Mouse (Mus musculus) kidney, postnatal 4 days (tissue): ENCODE measurements at regions not wholly inside any gene's neighbourhood (a gene's known extent, or its start where the extent isn't known, plus 50 kb on each side); places are given as distances from the start of the nearest gene placed in this dataset.

ENCODE experiments used
- DNase-seq, 2 experiments: peaks; one replicate each; pipeline ENCODE4 v3.0.0; 2021; ENCODE audit warnings: mixed read lengths in 2 of 2

- no peak for DNase-seq
Observed at GRCm38 (mm10) chr10:117443426-117444350, 63.9 kb upstream of the Cpsf6 start.

DNA sequence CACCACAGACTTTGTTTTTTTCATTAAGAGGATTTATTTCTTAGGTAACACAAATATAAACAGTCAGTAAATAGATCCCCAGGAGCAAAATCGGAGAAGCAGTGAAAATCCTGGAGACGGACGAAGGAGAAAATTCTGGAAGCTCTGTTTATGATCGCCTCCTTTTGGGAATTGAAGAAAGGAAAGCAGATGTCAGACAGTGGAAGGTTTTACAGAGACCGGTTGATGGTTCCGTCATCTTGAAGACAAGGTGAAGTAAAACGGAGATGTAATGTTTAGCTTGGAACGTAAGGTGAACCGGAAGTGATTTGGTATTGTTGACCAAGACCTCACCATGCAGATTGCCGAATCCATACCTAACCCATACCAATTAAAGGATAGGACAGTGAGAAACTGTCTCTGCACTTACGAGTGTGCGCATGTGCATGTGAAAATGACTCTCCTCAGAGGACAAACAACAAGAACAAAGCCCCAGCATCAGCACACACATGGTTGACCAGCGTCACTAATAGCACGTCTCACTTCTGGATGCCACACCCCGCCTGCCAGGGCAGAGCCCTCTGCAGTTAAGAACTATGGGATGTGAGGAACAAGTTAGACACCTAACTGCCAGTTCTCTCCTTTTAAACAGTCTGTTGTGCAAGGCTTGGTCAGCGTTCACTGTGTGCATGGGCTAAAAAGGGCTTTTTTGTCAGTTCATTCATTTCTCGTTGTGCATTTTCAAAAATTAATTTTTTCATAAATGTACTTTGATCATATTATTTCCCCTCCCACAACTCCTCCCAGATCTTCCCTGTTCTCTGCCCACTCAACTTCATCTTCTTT, 62.4 kb upstream of the Cpsf6 start:
- DNase-seq, result no peak

- no peak for DNase-seq
Observed at GRCm38 (mm10) chr10:117441121-117441978, 61.5 kb upstream of the Cpsf6 start.

GRCm38 (mm10) chr10:117440225-117440976, 60.6 kb upstream of the Cpsf6 start:
- DNase-seq, result no peak

- no peak for DNase-seq
Observed at GRCm38 (mm10) chr10:117439206-117440110, 59.6 kb upstream of the Cpsf6 start.

GRCm38 (mm10) chr10:117438614-117439193, 58.9 kb upstream of the Cpsf6 start:
- no peak for DNase-seq

GRCm38 (mm10) chr10:117437970-117438369, 58.2 kb upstream of the Cpsf6 start:
- DNase-seq, result no peak

DNA sequence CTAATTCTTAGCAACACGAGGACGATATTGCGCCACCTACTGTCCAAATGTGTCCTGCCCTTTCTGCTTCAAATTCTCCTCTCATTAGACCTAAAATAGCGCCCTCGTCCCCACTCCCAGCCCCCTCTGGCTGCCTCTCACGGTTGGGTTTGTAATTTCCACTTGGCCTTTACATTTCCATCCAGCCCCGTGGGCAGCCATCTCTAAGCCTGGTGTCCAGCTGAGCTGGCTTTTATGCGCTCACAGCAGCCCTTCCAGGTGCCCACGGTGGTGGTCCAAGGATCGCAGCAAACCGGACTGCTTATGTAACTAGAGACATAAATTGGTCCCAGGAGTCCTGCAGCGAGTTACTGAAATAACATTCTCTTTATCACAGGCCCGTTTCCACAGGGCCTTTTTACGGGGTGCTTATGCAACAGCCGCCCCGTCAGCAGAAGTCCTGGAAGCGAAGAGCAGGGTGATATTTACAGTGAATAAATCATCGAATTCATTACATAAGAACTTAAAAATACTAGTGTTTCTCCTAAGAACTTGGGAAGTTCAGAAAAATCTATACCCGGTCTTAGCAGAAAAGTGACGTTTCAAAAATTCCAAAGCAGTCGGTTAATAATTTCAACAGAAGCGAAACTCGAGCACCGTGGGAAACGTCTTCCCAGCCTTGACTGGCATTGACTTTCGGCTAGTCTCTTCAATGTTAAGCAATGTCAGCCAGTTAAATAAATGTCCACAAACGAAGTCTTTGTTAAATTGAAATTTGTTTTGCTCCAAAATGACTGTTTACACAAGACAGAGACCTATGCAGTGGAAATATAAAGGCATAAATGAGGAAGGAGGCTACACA, 57.3 kb upstream of the Cpsf6 start:
- DNase-seq, result peak; percentile 71 to 78

DNA sequence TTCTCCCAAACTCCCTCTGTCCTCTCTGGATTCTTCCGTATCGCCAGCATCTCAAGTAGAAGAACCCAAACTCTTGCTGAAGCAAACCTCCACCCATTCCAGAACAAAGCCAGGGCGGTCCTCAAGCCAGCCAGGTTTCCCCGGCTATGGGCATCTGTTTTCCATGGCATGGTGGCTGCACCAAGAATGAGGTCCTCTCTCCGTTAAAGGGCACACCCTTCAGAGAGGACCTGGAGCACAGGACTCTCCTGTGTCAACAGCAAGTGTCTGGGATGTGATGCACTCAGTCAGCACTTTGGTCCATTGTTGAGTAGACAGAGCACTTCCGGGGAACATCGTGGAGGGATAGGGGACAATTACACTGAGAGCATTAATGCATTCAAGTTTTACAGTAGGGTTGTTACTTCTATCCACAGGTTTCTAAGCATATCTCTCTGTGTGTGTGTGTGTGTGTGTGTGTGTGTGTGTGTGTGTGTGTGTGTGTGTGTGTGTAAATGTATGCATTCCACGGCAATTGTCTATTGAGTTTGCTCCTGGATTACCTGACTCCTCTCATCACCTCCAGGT, 56.6 kb upstream of the Cpsf6 start:
- DNase-seq, result no peak

GRCm38 (mm10) chr10:117435734-117436121, 55.9 kb upstream of the Cpsf6 start:
- DNase-seq, result peak in 1 of 2 experiments; percentile 38

DNA sequence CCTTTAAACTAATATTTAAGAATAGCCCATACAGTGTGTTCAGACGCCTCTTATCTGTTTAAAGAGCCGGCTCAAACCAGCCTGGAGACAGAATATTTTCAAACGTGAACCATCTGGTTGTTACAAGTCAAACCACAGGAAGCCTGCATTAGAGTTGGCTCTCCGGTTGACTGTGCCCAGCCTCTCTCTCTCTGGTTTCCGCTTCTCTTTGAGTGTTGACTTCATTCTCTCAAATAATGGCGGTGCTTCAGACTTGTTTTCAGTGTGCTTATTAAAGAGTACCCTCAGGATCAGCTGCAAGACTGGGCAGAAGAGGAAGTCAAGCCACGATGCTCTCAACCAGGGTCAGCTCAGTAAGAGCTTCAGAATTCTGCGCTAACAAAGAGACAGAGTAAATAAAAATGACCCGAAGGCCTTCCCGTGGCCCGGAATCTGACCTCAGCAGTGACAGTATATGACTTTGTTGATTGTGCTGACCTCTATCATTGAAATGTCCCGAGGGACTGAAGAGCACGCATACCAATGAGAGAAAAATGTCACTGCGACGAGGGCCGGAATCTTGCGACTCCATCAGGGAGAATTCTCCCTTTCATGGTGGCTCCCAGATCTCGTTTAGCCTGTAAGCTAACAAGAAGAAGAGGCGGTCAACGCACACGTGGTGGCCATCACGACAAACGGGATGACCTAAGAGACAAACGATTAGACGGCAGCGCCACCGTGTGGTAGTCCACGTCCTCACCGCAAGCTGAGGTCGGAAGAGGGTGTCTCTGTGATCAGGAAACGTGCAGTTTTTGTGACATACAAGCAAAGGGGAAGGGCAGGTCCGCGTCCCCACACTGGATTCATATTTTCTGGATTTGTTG, 55.3 kb upstream of the Cpsf6 start:
- peak; percentile 96 to 97 for DNase-seq

DNA sequence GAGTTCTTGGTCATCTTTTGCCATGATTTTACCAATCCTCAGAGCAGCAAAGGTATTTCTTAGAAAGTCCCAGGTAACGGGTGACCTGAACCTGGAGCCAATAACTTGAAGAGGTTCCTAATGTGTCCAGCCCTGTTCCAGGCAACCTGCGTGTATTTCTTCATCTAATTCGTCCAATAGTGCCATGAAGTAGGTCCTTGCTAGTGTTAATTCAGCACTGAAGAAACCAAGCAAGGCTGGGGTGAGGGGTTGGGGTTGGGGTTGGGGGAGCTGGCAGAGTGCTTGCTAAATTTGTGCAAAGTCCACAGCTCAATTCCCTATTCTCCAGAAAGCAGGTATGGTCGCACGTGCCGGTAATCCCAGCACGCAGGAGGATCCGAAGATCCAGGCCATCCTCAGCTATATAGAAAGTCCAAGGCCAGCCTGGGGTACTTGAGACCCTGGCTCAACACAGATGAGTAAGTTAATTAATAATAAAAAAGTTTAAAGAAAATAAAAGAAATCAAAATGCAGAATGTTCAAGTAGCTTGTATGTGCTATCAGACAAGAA, 54.6 kb upstream of the Cpsf6 start:
- no peak for DNase-seq

DNA sequence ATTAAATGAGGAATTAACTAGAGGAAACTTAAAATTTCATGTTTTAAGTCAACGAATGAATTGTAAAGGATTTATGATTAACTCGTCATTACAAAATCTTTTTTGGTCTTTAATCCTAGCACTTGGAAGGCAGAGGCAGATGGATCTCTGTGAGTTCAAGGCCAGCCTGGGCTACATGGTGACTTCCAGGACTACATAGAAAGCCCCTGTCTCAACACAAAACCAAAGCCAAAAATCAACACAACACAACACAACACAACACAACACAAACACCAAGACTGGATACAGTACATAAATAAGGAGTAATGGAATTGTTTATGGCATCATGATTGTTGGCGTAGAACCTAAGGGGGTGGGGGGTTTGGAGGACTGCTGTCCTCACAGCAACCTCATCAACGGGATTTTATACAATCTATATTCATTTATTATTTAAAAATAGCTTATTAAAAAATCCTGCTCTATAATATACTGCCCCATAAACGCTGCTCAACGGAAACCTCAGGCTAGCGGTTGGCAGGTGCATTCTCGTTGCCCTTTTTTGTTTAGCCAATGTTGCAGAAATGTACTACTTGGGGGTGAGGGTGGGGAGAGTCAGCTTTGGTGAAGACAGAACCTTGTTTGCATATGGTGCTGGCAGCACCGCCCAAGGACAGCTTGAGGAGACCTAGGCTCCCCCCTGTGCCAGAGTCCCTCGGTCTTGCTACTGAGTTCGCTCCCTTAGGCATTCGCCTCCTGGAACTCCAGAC, 53.9 kb upstream of the Cpsf6 start:
- DNase-seq, result no peak

DNA sequence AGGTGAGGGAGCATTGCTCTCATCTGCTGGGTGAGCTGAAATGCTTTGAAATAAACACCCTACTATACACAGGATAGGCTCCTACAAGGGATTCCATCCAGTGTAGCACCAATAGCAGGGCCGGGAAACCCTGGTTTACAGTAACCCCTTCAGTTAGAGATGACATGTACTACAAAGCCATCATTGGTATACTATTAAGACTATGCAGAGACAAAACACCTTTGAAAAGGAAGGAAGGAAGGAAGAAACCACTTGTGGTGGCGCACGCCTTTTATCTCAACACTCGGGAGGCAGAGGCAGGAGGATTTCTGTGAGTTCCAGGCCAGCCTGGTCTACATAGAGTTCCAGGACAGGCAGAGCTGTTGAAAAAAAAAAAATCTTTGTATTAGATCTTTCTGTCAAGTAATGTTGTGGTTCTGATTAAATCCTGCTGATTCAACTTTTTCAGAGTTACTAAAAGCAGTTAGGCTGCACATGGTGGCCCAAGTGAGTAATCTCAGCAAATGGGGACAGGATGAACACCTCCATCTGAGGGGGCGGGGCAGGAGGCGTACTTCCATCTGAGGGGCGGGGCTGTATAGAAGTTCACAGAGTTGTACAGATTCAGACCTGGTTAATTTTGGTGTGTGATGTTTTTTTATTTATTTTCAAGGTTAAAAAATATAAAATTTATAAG, 53.2 kb upstream of the Cpsf6 start:
- DNase-seq, result no peak

- peak; percentile 89 to 91 for DNase-seq
Observed at GRCm38 (mm10) chr10:117432415-117432814, 52.6 kb upstream of the Cpsf6 start.

DNA sequence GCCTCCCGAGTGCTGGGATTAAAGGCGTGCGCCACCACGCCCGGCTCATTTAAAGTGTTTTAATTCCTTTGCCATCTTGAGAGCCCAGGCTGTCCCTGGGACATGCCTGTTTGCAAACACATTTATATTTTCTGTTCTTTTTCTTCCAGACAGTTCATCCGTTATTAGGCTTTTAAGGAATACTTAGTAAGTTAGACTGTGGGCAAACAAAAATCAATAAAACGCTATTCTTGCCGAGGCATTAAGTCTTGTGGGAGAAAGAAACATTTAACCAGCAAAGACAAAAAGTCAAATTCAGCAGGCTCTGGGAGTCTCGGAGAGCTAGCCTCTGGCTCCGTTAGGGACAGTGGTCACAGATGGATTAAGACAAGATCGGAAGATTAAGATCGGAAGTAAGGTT, 52.0 kb upstream of the Cpsf6 start:
- no peak for DNase-seq
